In genomic region chr16:22682727-22683126, GRCm38 (mm10) we compare ENCODE assay signal across 17 mouse cellular contexts.
"Had no signal": no experiment of that assay in that cellular context is flagged by ENCODE, and none has a peak within 500 bp of the region (broad histone marks: within the 10 kb centered on the region; RNA-seq: fewer than 3 reads in every experiment).

No protein-coding gene starts in this region.

- ATAC-seq: midbrain, embryonic 16.5 days had no signal

- H3K9ac ChIP-seq: lung, embryonic 14.5 days; midbrain, embryonic 12.5 days; neural tube, embryonic 12.5 days had no signal

- H3K36me3 ChIP-seq: midbrain, embryonic 10.5 days; midbrain, embryonic 12.5 days; neural tube, embryonic 12.5 days had no signal

- H3K4me1 ChIP-seq: midbrain, embryonic 10.5 days; midbrain, embryonic 12.5 days; neural tube, embryonic 12.5 days had no signal

- H3K27me3 ChIP-seq: midbrain, embryonic 12.5 days; neural tube, embryonic 12.5 days had no signal

- H3K9me3 ChIP-seq: midbrain, embryonic 10.5 days; midbrain, embryonic 12.5 days; neural tube, embryonic 12.5 days had no signal

- H3K4me3 ChIP-seq: midbrain, embryonic 10.5 days; midbrain, embryonic 12.5 days; neural tube, embryonic 12.5 days had no signal

- H3K4me2 ChIP-seq: lung, embryonic 14.5 days; midbrain, embryonic 12.5 days; neural tube, embryonic 12.5 days had no signal

- H3K27ac ChIP-seq: midbrain, embryonic 10.5 days; midbrain, embryonic 12.5 days; neural tube, embryonic 12.5 days had no signal

- DNase-seq: lung, adult 18-20 months; lung, embryonic 14.5 days; lung, postnatal 10 days; lung, postnatal 4 days; midbrain, embryonic 14.5 days; retina, postnatal 1 day; right cerebral cortex, adult 18-20 months; right cerebral cortex, postnatal 25 days; right cerebral cortex, postnatal 4 days; spleen, adult 18-20 months; thymus, adult 18-20 months; thymus, postnatal 14 days; thymus, postnatal 36 days had no signal
